Mouse (Mus musculus) liver, postnatal 0 days (tissue): ENCODE results near the gene U2af2. TPM values are rescaled to one million over a fixed set of nuclear protein-coding genes. Genes with fewer than 3 reads are reported as not detected.

Experiments
- ATAC-seq: fragments of 200-750 bp; cut with Nextera tagmentation; 2 replicates; pipeline ENCODE4 v1.8.0; 2017; ENCODE audit warnings: mild to moderate bottlenecking, moderate library complexity
- DNase-seq: peaks from one replicate; pipeline ENCODE4 v3.0.0-alpha.2; 2016
- H3K27ac ChIP-seq: fragments of 300-500 bp; sonication (generic); 2 replicates; pipeline ENCODE4 v1.5.1; 2014; ENCODE audit warnings: antibody characterized with exemption, moderate library complexity, mild to moderate bottlenecking, low read depth
- H3K27me3 ChIP-seq: fragments of 300-500 bp; sonication (generic); 2 replicates; pipeline ENCODE4 v1.6.1; 2014; ENCODE audit warnings: low read length, control low read depth, mixed read lengths; ENCODE audit not compliant: insufficient read depth
- H3K36me3 ChIP-seq: fragments of 300-500 bp; sonication (generic); replicated peaks from 2 replicates; pipeline ENCODE4 v1.6.1; 2014; ENCODE audit warnings: mild to moderate bottlenecking, control low read depth, low read length, moderate library complexity, mixed read lengths; ENCODE audit not compliant: insufficient read depth
- H3K4me1 ChIP-seq: fragments of 300-500 bp; sonication (generic); 2 replicates; pipeline ENCODE4 v1.6.1; 2014; ENCODE audit warnings: antibody characterized with exemption, mild to moderate bottlenecking, control low read depth; ENCODE audit not compliant: insufficient read depth
- H3K4me2 ChIP-seq: fragments of 300-500 bp; sonication (generic); 2 replicates; pipeline ENCODE4 v1.6.1; 2014; ENCODE audit warnings: low read depth, mild to moderate bottlenecking, low read length, moderate library complexity, mixed read lengths
- H3K4me3 ChIP-seq: fragments of 300-500 bp; sonication (generic); 2 replicates; pipeline ENCODE4 v1.5.1; 2014; ENCODE audit warnings: low read depth, low read length
- H3K9ac ChIP-seq: fragments of 300-500 bp; sonication (generic); replicated peaks from 2 replicates; pipeline ENCODE4 v1.6.1; 2014; ENCODE audit warnings: mild to moderate bottlenecking, moderate library complexity
- H3K9me3 ChIP-seq: fragments of 300-500 bp; sonication (generic); 2 replicates; pipeline ENCODE4 v1.6.1; 2016; ENCODE audit warnings: mild to moderate bottlenecking, control low read depth, low read length, mixed read lengths
- CTCF ChIP-seq: sonication (generic); IDR thresholded peaks from 2 replicates; pipeline ENCODE4 v1.5.1; 2016; ENCODE audit warnings: antibody characterized with exemption, low read depth
- EP300 ChIP-seq: IDR thresholded peaks from 2 replicates; pipeline ENCODE4 v1.6.1; 2016; ENCODE audit warnings: antibody characterized with exemption, low read depth, mild to moderate bottlenecking
- WGBS: fragments of 180-500 bp; shearing (Covaris S2); extraction: QIAGEN DNeasy Blood & Tissue Kit; methylation state at CpG from one replicate; pipeline ENCODE4 v1.1.7; 2014; ENCODE audit not compliant: insufficient replicate concordance; 5-methylcytosine and 5-hydroxymethylcytosine counted together
- polyA plus RNA-seq: library from polyadenylated mRNA; unstranded; fragments of >200 nt; fragmentation: Nextera tagmentation; extraction: Ambion mirVana; gene quantifications from 2 replicates; pipeline ENCODE4 v1.2.1, GENCODE M21; 2015

Gene U2af2
- polyA plus RNA-seq, 1 experiment from 2014 or later: 36.8 TPM

DNA sequence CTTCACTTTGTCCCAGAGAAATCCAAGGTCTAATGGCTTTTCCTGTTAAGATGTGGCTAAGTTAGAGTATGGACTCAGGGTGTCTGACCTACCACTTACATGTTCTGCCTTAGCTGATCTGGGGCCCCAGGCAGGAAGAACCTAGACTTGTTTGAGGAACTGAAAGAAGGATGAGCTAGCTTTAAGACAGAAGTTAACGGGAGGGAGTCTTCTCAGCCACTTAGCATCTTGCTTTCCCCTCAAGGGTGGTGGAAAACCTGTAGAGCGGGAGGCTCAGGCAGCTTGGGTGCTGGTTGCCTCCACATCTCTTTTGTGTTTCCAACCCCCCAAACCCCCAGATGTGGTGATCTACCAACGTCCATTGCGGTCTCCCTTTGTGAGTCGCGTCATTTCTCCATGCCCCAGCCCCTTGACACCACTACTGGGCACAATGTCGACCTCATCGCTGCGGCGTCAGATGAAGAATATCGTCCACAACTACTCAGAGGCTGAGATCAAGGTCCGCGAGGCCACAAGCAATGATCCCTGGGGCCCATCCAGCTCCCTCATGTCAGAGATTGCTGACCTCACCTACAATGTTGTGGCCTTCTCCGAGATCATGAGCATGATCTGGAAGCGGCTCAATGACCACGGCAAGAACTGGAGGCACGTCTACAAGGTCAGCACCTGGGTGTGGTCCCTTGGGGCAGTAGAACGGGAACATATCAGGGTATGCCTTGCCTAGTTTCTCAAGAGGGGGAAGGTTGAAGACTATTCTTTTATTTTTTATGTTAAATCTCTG lies 21.6 kb downstream of the U2af2 start:
- no peak for ATAC-seq
- no peak for DNase-seq
- no peak overlapping the region for H3K4me3 ChIP-seq

DNA sequence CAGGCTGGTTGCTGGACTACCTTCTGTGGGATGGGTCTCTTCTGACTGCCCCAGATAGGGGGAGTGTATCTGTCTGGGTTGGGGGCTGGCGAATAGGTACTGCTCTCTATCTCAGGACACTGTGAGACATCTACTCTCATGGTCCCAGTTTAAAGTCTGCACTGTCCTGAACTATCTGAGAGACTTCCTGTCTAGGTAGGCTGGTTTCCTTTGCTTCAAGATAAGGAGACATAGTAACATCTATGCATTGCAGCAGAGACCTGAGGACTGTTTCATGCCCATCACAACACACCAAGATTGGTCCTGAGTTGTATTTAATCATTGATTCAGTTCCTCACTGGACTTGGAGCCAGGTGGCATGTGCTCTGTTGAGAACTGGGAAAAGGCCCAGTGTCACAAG lies 23.6 kb downstream of the U2af2 start:
- H3K27ac ChIP-seq: no peak overlapping the region
- H3K27me3 ChIP-seq: no peaks in the 10 kb centered on the region
- no peak overlapping the region for H3K4me2 ChIP-seq
- no peak overlapping the region for H3K4me3 ChIP-seq
- DNase-seq (no peak), ATAC-seq (no peak)
- no peaks in the 10 kb centered on the region for H3K9me3 ChIP-seq
- H3K36me3 ChIP-seq: peaks cover 55% of the 10 kb centered on the region
- H3K9ac ChIP-seq: no peak overlapping the region
- TF ChIP-seq CTCF (no peak), EP300 (no peak)
- H3K4me1 ChIP-seq: peaks cover 34% of the 10 kb centered on the region
- WGBS: 53% methylated on average over 1 of the region's 1 CpGs

More for the DNA sequence above, 21.6 kb downstream of the U2af2 start:
- H3K9ac ChIP-seq: 0 out of 2 replicates have a peak overlapping the region, but pooled peaks have one; percentile 33
- no peaks in the 10 kb centered on the region for H3K9me3 ChIP-seq
- peak overlapping the region; percentile 56 for H3K27ac ChIP-seq
- H3K36me3 ChIP-seq: peaks cover 48% of the 10 kb centered on the region
- peaks cover 36% of the 10 kb centered on the region for H3K4me1 ChIP-seq
- TF ChIP-seq CTCF (no peak), EP300 (no peak)
- H3K4me2 ChIP-seq: peak overlapping the region; percentile 8
- no peaks in the 10 kb centered on the region for H3K27me3 ChIP-seq
- 73% methylated on average over 18 of the region's 18 CpGs for WGBS

GRCm38 (mm10) chr7:5086921-5087440 lies 25.0 kb downstream of the U2af2 start:
- H3K4me1 ChIP-seq: peaks cover 33% of the 10 kb centered on the region
- H3K4me3 ChIP-seq: no peak overlapping the region
- H3K4me2 ChIP-seq: no peak overlapping the region

DNA sequence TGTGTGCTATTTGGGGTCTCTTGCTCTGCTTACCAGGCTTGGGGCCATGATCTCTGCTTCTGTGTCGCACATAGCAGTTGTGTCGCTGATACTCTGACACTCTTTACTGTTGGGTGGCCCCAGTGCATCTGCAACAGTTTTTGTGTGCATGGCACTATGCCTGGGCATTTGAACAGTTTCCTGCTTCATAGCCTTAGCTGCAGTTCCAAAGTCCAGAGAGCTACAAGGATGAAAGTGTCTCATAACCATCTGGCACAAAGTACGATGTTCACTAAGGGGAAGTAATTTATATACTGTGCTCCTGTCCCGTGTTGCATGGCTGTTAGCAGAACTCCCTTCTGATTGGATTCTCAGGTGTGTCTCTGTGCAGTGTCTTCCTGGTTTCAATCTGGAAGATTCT lies 25.9 kb downstream of the U2af2 start:
- Histone ChIP-seq H3K27ac (no peak overlapping the region), H3K36me3 (peaks cover 78% of the 10 kb centered on the region)

More at GRCm38 (mm10) chr7:5086921-5087440, 25.0 kb downstream of the U2af2 start:
- H3K36me3 ChIP-seq: peaks cover 70% of the 10 kb centered on the region
- no peak overlapping the region for H3K27ac ChIP-seq
- WGBS: 85% methylated on average over 5 of the region's 5 CpGs
- ATAC-seq: no peak
- DNase-seq: no peak
- TF ChIP-seq CTCF (no peak), EP300 (no peak)
- no peaks in the 10 kb centered on the region for H3K27me3 ChIP-seq
- no peak overlapping the region for H3K9ac ChIP-seq
- H3K9me3 ChIP-seq: no peaks in the 10 kb centered on the region

DNA sequence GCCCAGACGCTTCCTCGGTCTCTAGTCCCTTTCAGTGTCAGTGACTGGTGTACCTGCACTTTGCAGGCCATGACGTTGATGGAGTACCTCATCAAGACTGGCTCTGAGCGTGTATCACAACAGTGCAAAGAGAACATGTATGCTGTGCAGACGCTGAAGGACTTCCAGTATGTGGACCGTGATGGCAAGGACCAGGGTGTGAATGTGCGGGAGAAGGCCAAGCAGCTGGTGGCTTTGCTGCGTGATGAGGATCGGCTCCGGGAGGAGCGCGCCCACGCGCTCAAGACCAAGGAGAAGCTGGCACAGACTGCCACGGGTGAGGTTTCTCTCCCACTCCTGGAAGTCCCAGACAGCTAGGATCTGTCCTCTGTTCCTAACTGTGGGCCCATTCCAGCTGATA lies 27.9 kb downstream of the U2af2 start:
- Histone ChIP-seq H3K4me1 (peaks cover 16% of the 10 kb centered on the region), H3K4me2 (no peak overlapping the region), H3K27ac (no peak overlapping the region), H3K9me3 (no peaks in the 10 kb centered on the region), H3K9ac (no peak overlapping the region), H3K27me3 (no peaks in the 10 kb centered on the region), H3K36me3 (peaks cover 83% of the 10 kb centered on the region), H3K4me3 (no peak overlapping the region)
- TF ChIP-seq EP300 (no peak), CTCF (no peak)
- DNase-seq: peak; percentile 9
- ATAC-seq: no peak
- WGBS: 93% methylated on average over 15 of the region's 15 CpGs

More for the DNA sequence above, 25.9 kb downstream of the U2af2 start:
- ATAC-seq: no peak
- no peak overlapping the region for H3K9ac ChIP-seq
- peaks cover 31% of the 10 kb centered on the region for H3K4me1 ChIP-seq
- no peak overlapping the region for H3K4me2 ChIP-seq
- no peaks in the 10 kb centered on the region for H3K27me3 ChIP-seq
- no peak overlapping the region for H3K4me3 ChIP-seq
- no peak for TF ChIP-seq EP300
- no peaks in the 10 kb centered on the region for H3K9me3 ChIP-seq
- WGBS: 63% methylated on average over 4 of the region's 4 CpGs
- DNase-seq: peak; percentile 9

- Histone ChIP-seq H3K9ac (no peak overlapping the region; the same call in 1 of the 2 replicates), H3K4me1 (peaks cover 12% of the 10 kb centered on the region), H3K27ac (peak overlapping the region; percentile 60; the same call in 1 of the 2 replicates), H3K4me2 (no peak overlapping the region), H3K9me3 (no peaks in the 10 kb centered on the region), H3K27me3 (no peaks in the 10 kb centered on the region), H3K4me3 (no peak overlapping the region), H3K36me3 (peaks cover 84% of the 10 kb centered on the region)
- 82% methylated on average over 15 of the region's 15 CpGs for WGBS
- DNase-seq (no peak), ATAC-seq (peak; percentile 82)
- TF ChIP-seq CTCF (no peak), EP300 (no peak)
These were observed 29.2 kb downstream of the U2af2 start for GRCm38 (mm10) chr7:5091008-5091728.
